Mouse (Mus musculus) spleen, adult 18-20 months (tissue): ENCODE measurements at regions not wholly inside any gene's neighbourhood (a gene's known extent, or its start where the extent isn't known, plus 50 kb on each side); places are given as distances from the start of the nearest gene placed in this dataset.

Experiments used
- DNase-seq, 2 experiments: peaks; one replicate each; pipeline ENCODE4 v3.0.0; 2022; ENCODE audit warnings: mixed read lengths in 2 of 2

GRCm38 (mm10) chr1:90470996-90471395 is 131.8 kb upstream of the Cops8 start:
- DNase-seq, result no peak

- no peak for DNase-seq
Observed at GRCm38 (mm10) chr1:90471806-90472205, 131.0 kb upstream of the Cops8 start.

GRCm38 (mm10) chr1:90475060-90475813 is 127.5 kb upstream of the Cops8 start:
- DNase-seq, result no peak

- no peak for DNase-seq
Observed at GRCm38 (mm10) chr1:90476556-90477243, 126.1 kb upstream of the Cops8 start.

GRCm38 (mm10) chr1:90478839-90479238 is 123.9 kb upstream of the Cops8 start:
- no peak for DNase-seq

- no peak for DNase-seq
Observed at GRCm38 (mm10) chr1:90481247-90481646, 121.5 kb upstream of the Cops8 start.

- DNase-seq, result no peak
Observed at GRCm38 (mm10) chr1:90481708-90482107, 121.1 kb upstream of the Cops8 start.

- DNase-seq, result no peak
Observed at GRCm38 (mm10) chr1:90486349-90486839, 116.4 kb upstream of the Cops8 start.

- DNase-seq, result no peak
Observed at GRCm38 (mm10) chr1:90487886-90488285, 114.9 kb upstream of the Cops8 start.

- no peak for DNase-seq
Observed at GRCm38 (mm10) chr1:90488991-90489390, 113.8 kb upstream of the Cops8 start.

- DNase-seq, result no peak
Observed at GRCm38 (mm10) chr1:90490335-90490734, 112.4 kb upstream of the Cops8 start.

- no peak for DNase-seq
Observed at GRCm38 (mm10) chr1:90493481-90493880, 109.3 kb upstream of the Cops8 start.

- no peak for DNase-seq
Observed at GRCm38 (mm10) chr1:90495174-90495573, 107.6 kb upstream of the Cops8 start.

GRCm38 (mm10) chr1:90497568-90497967 is 105.2 kb upstream of the Cops8 start:
- no peak for DNase-seq

GRCm38 (mm10) chr1:90501373-90501772 is 101.4 kb upstream of the Cops8 start:
- DNase-seq, result no peak

- DNase-seq, result no peak
Observed at GRCm38 (mm10) chr1:90502371-90502770, 100.4 kb upstream of the Cops8 start.

GRCm38 (mm10) chr1:90502771-90503540 is 99.8 kb upstream of the Cops8 start:
- no peak for DNase-seq

- no peak for DNase-seq
Observed at GRCm38 (mm10) chr1:90504583-90505080, 98.1 kb upstream of the Cops8 start.

- no peak for DNase-seq
Observed at GRCm38 (mm10) chr1:90505599-90505998, 97.2 kb upstream of the Cops8 start.

GRCm38 (mm10) chr1:90506582-90506981 is 96.2 kb upstream of the Cops8 start:
- DNase-seq, result no peak

- no peak for DNase-seq
Observed at GRCm38 (mm10) chr1:90509371-90509770, 93.4 kb upstream of the Cops8 start.

- no peak for DNase-seq
Observed at GRCm38 (mm10) chr1:90513442-90514070, 89.2 kb upstream of the Cops8 start.

GRCm38 (mm10) chr1:90514176-90514575 is 88.6 kb upstream of the Cops8 start:
- no peak for DNase-seq
